Mouse (Mus musculus) gastrocnemius, adult 18-20 months (tissue): ENCODE data around the gene Aqp12. TPM values are rescaled to one million over a fixed set of nuclear protein-coding genes. Genes with fewer than 3 reads are reported as not detected.
A peak's percentile ranks its signal among the peaks of the same experiment; 100 is the strongest.

Experiments
- DNase-seq: peaks from one replicate; pipeline ENCODE4 v3.0.0; 2021; ENCODE audit warnings: low spot score
- total RNA-seq, 2 experiments: library from RNA; stranded (reverse); gene quantifications; 2 replicates each; pipeline ENCODE4 v1.2.3; 2021

Gene Aqp12
- total RNA-seq, 2 experiments from 2014 or later: not detected

- peak; percentile 55 for DNase-seq
Observed at GRCm38 (mm10) chr1:93014460-93014859, 8.3 kb downstream of the Aqp12 start.

- DNase-seq: no peak
Observed at GRCm38 (mm10) chr1:93015136-93015535, 9.0 kb downstream of the Aqp12 start.

GRCm38 (mm10) chr1:93018716-93019115 is 12.6 kb downstream of the Aqp12 start:
- DNase-seq: no peak

GRCm38 (mm10) chr1:93020602-93021001 is 14.5 kb downstream of the Aqp12 start:
- no peak for DNase-seq

GRCm38 (mm10) chr1:93026600-93026999 is 20.5 kb downstream of the Aqp12 start:
- no peak for DNase-seq

GRCm38 (mm10) chr1:93029387-93029786 is 23.3 kb downstream of the Aqp12 start:
- DNase-seq: no peak

GRCm38 (mm10) chr1:93030060-93030459 is 23.9 kb downstream of the Aqp12 start:
- no peak for DNase-seq

- no peak for DNase-seq
Observed at GRCm38 (mm10) chr1:93031199-93031598, 25.1 kb downstream of the Aqp12 start.

- DNase-seq: no peak
Observed at GRCm38 (mm10) chr1:93033989-93034388, 27.9 kb downstream of the Aqp12 start.

- DNase-seq: no peak
Observed at GRCm38 (mm10) chr1:93035981-93036380, 29.8 kb downstream of the Aqp12 start.

GRCm38 (mm10) chr1:93046153-93046789 is 40.1 kb downstream of the Aqp12 start:
- no peak for DNase-seq

- no peak for DNase-seq
Observed at GRCm38 (mm10) chr1:93050071-93050470, 43.9 kb downstream of the Aqp12 start.

- DNase-seq: no peak
Observed at GRCm38 (mm10) chr1:93051124-93051833, 45.1 kb downstream of the Aqp12 start.

Other genes with a start within 250 kb of the Aqp12 start
- 100 to 1,000 TPM; 223 to 227 TPM for gene Gpc1, start 174.7 kb upstream of the Aqp12 start, total RNA-seq
- gene Ankmy1, start 103.4 kb upstream of the Aqp12 start, total RNA-seq: under 1 TPM in 1 of 2 experiments, not detected in 1; 0.14 TPM
- gene Dusp28, start 99.4 kb upstream of the Aqp12 start, total RNA-seq: 10 to 100 TPM; 23.1 to 24.5 TPM
- 10 to 100 TPM; 60.5 to 67.5 TPM for gene Rnpepl1, start 95.6 kb upstream of the Aqp12 start, total RNA-seq
- 1 to 10 TPM; 4.0 to 5.2 TPM for gene Capn10, start 72.0 kb upstream of the Aqp12 start, total RNA-seq
- under 1 TPM; 0.07 to 0.11 TPM for gene Gpr35, start 55.5 kb upstream of the Aqp12 start, total RNA-seq
- gene Kif1a, start 95.6 kb downstream of the Aqp12 start, total RNA-seq: 1 to 10 TPM in 1 of 2 experiments, under 1 TPM in 1; 0.96 to 2.4 TPM
- gene Agxt, start 128.9 kb downstream of the Aqp12 start, total RNA-seq: not detected
- gene 2310007B03Rik, start 154.6 kb downstream of the Aqp12 start, total RNA-seq: not detected
- gene Crocc2, start 162.4 kb downstream of the Aqp12 start, total RNA-seq: not detected
- 1 to 10 TPM; 3.7 to 4.1 TPM for gene Sned1, start 229.5 kb downstream of the Aqp12 start, total RNA-seq